Mouse (Mus musculus): ENCODE measurements around the gene Fnbp1. TPM values are rescaled to one million over a fixed set of nuclear protein-coding genes. Genes with fewer than 3 reads are reported as not detected.

The Fnbp1 gene
- polyA plus RNA-seq, 1 experiment from 2014 or later: 34.1 TPM

- Histone ChIP-seq H3K4me2 (no peak overlapping the region), H3K9ac (replicated peaks) (no peak overlapping the region), H3K27me3 (replicated peaks) (no peaks in the 10 kb centered on the region), H3K4me1 (no peaks in the 10 kb centered on the region), H3K27ac (replicated peaks) (no peak overlapping the region), H3K9me3 (replicated peaks) (no peaks in the 10 kb centered on the region), H3K4me3 (replicated peaks) (no peak overlapping the region), H3K36me3 (peaks cover 80% of the 10 kb centered on the region)
- ATAC-seq (ENCODE audit: low FRiP score): no peak
- 89% methylated on average over 5 of the region's 5 CpGs for WGBS
Measured at GRCm38 (mm10) chr2:31007208-31007607, 134.6 kb downstream of the Fnbp1 start.

- no peak overlapping the region for H3K4me3 ChIP-seq (replicated peaks)
- WGBS: 71% methylated on average over 5 of the region's 5 CpGs
- no peak for ATAC-seq (ENCODE audit: low FRiP score)
- H3K4me1 ChIP-seq: no peaks in the 10 kb centered on the region
- no peak overlapping the region for H3K27ac ChIP-seq (replicated peaks)
- no peak overlapping the region for H3K4me2 ChIP-seq
- peaks cover 81% of the 10 kb centered on the region for H3K36me3 ChIP-seq
- no peaks in the 10 kb centered on the region for H3K27me3 ChIP-seq (replicated peaks)
- H3K9ac ChIP-seq (replicated peaks): no peak overlapping the region
- H3K9me3 ChIP-seq (replicated peaks): no peaks in the 10 kb centered on the region
Measured at GRCm38 (mm10) chr2:31006434-31006833, 135.4 kb downstream of the Fnbp1 start.

GRCm38 (mm10) chr2:31005453-31005852 lies 136.4 kb downstream of the Fnbp1 start:
- 75% methylated on average over 2 of the region's 2 CpGs for WGBS
- H3K36me3 ChIP-seq: peaks cover 75% of the 10 kb centered on the region

GRCm38 (mm10) chr2:31002857-31003256 lies 139.0 kb downstream of the Fnbp1 start:
- WGBS: 96% methylated on average over 10 of the region's 10 CpGs
- H3K4me3 ChIP-seq (replicated peaks): no peak overlapping the region
- no peak for ATAC-seq (ENCODE audit: low FRiP score)

More at GRCm38 (mm10) chr2:31005453-31005852, 136.4 kb downstream of the Fnbp1 start:
- no peaks in the 10 kb centered on the region for H3K9me3 ChIP-seq (replicated peaks)
- H3K4me1 ChIP-seq: no peaks in the 10 kb centered on the region
- no peak overlapping the region for H3K9ac ChIP-seq (replicated peaks)
- no peak for ATAC-seq (ENCODE audit: low FRiP score)
- no peak overlapping the region for H3K4me3 ChIP-seq (replicated peaks)
- H3K27me3 ChIP-seq (replicated peaks): no peaks in the 10 kb centered on the region
- no peak overlapping the region for H3K4me2 ChIP-seq
- no peak overlapping the region for H3K27ac ChIP-seq (replicated peaks)

GRCm38 (mm10) chr2:30998443-30999260 lies 143.2 kb downstream of the Fnbp1 start:
- peak; percentile 38; the same call in 1 of the 2 replicates for ATAC-seq (ENCODE audit: low FRiP score)
- H3K27ac ChIP-seq (replicated peaks): peak overlapping the region; percentile 41; the same call in 1 of the 2 replicates

More at GRCm38 (mm10) chr2:31002857-31003256, 139.0 kb downstream of the Fnbp1 start:
- Histone ChIP-seq H3K9ac (replicated peaks) (no peak overlapping the region), H3K9me3 (replicated peaks) (no peaks in the 10 kb centered on the region), H3K4me1 (peaks cover 15% of the 10 kb centered on the region), H3K27me3 (replicated peaks) (no peaks in the 10 kb centered on the region), H3K36me3 (peaks cover 63% of the 10 kb centered on the region), H3K4me2 (no peak overlapping the region), H3K27ac (replicated peaks) (no peak overlapping the region)

GRCm38 (mm10) chr2:30995432-30995996 lies 146.3 kb downstream of the Fnbp1 start:
- no peak for ATAC-seq (ENCODE audit: low FRiP score)
- Histone ChIP-seq H3K9me3 (replicated peaks) (no peaks in the 10 kb centered on the region), H3K9ac (replicated peaks) (no peak overlapping the region), H3K27me3 (replicated peaks) (no peaks in the 10 kb centered on the region), H3K36me3 (peaks cover 16% of the 10 kb centered on the region), H3K4me3 (replicated peaks) (no peak overlapping the region), H3K4me1 (peaks cover 15% of the 10 kb centered on the region), H3K4me2 (no peak overlapping the region), H3K27ac (replicated peaks) (no peak overlapping the region)
- 79% methylated on average over 11 of the region's 11 CpGs for WGBS

More at GRCm38 (mm10) chr2:30998443-30999260, 143.2 kb downstream of the Fnbp1 start:
- H3K4me2 ChIP-seq: no peak overlapping the region
- no peaks in the 10 kb centered on the region for H3K9me3 ChIP-seq (replicated peaks)
- peaks cover 15% of the 10 kb centered on the region for H3K4me1 ChIP-seq
- no peak overlapping the region for H3K9ac ChIP-seq (replicated peaks)
- WGBS: 41% methylated on average over 8 of the region's 8 CpGs
- H3K27me3 ChIP-seq (replicated peaks): no peaks in the 10 kb centered on the region
- peaks cover 31% of the 10 kb centered on the region for H3K36me3 ChIP-seq
- no peak overlapping the region for H3K4me3 ChIP-seq (replicated peaks)

GRCm38 (mm10) chr2:30994853-30995252 lies 147.0 kb downstream of the Fnbp1 start:
- ATAC-seq (ENCODE audit: low FRiP score): no peak
- H3K9ac ChIP-seq (replicated peaks): no peak overlapping the region
- WGBS: 88% methylated on average over 4 of the region's 4 CpGs
- no peaks in the 10 kb centered on the region for H3K9me3 ChIP-seq (replicated peaks)
- no peaks in the 10 kb centered on the region for H3K27me3 ChIP-seq (replicated peaks)
- H3K36me3 ChIP-seq: peaks cover 11% of the 10 kb centered on the region
- no peak overlapping the region for H3K4me3 ChIP-seq (replicated peaks)
- no peak overlapping the region for H3K4me2 ChIP-seq
- H3K27ac ChIP-seq (replicated peaks): no peak overlapping the region
- H3K4me1 ChIP-seq: peaks cover 15% of the 10 kb centered on the region

GRCm38 (mm10) chr2:30990221-30990620 lies 151.6 kb downstream of the Fnbp1 start:
- no peaks in the 10 kb centered on the region for H3K27me3 ChIP-seq (replicated peaks)
- no peak overlapping the region for H3K4me2 ChIP-seq
- H3K27ac ChIP-seq (replicated peaks): no peak overlapping the region
- no peak overlapping the region for H3K4me3 ChIP-seq (replicated peaks)
- ATAC-seq (ENCODE audit: low FRiP score): no peak
- no peak overlapping the region for H3K9ac ChIP-seq (replicated peaks)
- H3K4me1 ChIP-seq: peaks cover 4% of the 10 kb centered on the region
- H3K36me3 ChIP-seq: peaks cover 9% of the 10 kb centered on the region; the same call in 1 of the 2 replicates
- 89% methylated on average over 9 of the region's 9 CpGs for WGBS
- no peaks in the 10 kb centered on the region for H3K9me3 ChIP-seq (replicated peaks)

GRCm38 (mm10) chr2:30985111-30986020 lies 156.4 kb downstream of the Fnbp1 start:
- ATAC-seq (ENCODE audit: low FRiP score): no peak
- no peak overlapping the region for H3K9ac ChIP-seq (replicated peaks)
- 0 out of 2 replicates have a peak, but pooled peaks cover under 1% of the 10 kb centered on the region for H3K36me3 ChIP-seq
- peaks cover 31% of the 10 kb centered on the region for H3K4me1 ChIP-seq
- no peak overlapping the region; the same call in 1 of the 2 replicates for H3K4me2 ChIP-seq
- 29% methylated on average over 17 of the region's 17 CpGs for WGBS
- H3K27me3 ChIP-seq (replicated peaks): no peaks in the 10 kb centered on the region
- no peak overlapping the region for H3K27ac ChIP-seq (replicated peaks)
- no peaks in the 10 kb centered on the region for H3K9me3 ChIP-seq (replicated peaks)
- no peak overlapping the region for H3K4me3 ChIP-seq (replicated peaks)

- 48% methylated on average over 7 of the region's 7 CpGs for WGBS
- no peak for ATAC-seq (ENCODE audit: low FRiP score)
- Histone ChIP-seq H3K4me2 (peak overlapping the region; percentile 87), H3K4me1 (peaks cover 31% of the 10 kb centered on the region), H3K36me3 (peaks cover 15% of the 10 kb centered on the region), H3K27me3 (replicated peaks) (no peaks in the 10 kb centered on the region), H3K9ac (replicated peaks) (peak overlapping the region; percentile 82), H3K4me3 (replicated peaks) (peak overlapping the region; percentile 89), H3K27ac (replicated peaks) (peak overlapping the region; percentile 87; the same call in 1 of the 2 replicates), H3K9me3 (replicated peaks) (no peaks in the 10 kb centered on the region)
Measured at GRCm38 (mm10) chr2:30983024-30983423, 158.8 kb downstream of the Fnbp1 start.

- Histone ChIP-seq H3K4me2 (peak within 1 kb of the TSS; percentile 87), H3K4me1 (peaks cover 31% of the 10 kb centered on the region), H3K9ac (replicated peaks) (peak within 1 kb of the TSS; percentile 82), H3K4me3 (replicated peaks) (peak within 1 kb of the TSS; percentile 89), H3K27ac (replicated peaks) (peak within 1 kb of the TSS; percentile 87), H3K9me3 (replicated peaks) (no peaks in the 10 kb centered on the region), H3K27me3 (replicated peaks) (no peaks in the 10 kb centered on the region), H3K36me3 (peaks cover 24% of the 10 kb centered on the region)
- peak; percentile 98 for ATAC-seq (ENCODE audit: low FRiP score)
- under 1% methylated on average over 65 of the region's 66 CpGs for WGBS
Measured at GRCm38 (mm10) chr2:30981790-30982513, 159.9 kb downstream of the Fnbp1 start, which contains the start of the genes BC005624 and Usp20. Gene BC005624 (minus strand): TSS chr2:30982201. Gene Usp20 (plus strand): TSS chr2:30982279.

Data from neural tube, embryonic 15.5 days (tissue).